Mouse (Mus musculus) granulocyte monocyte progenitor cell, adult 5-6 weeks (primary cell): ENCODE measurements around the gene CN725425. TPM values are rescaled to one million over a fixed set of nuclear protein-coding genes. Genes with fewer than 3 reads are reported as not detected.

Experiments used
- ATAC-seq: replicated peaks from 2 replicates; pipeline ENCODE4 v1.8.0; 2016; ENCODE audit warnings: mild to moderate bottlenecking, moderate TSS enrichment, inconsistent platforms; ENCODE audit not compliant: poor library complexity, severe bottlenecking
- total RNA-seq, 2 experiments: library from RNA; stranded (forward) in 1 of 2; stranded (reverse) in 1 of 2; fragments of 200-712, 200-1000 nt in 1 of 2; fragments of >200 nt in 1 of 2; fragmentation: Nextera tagmentation in 1 of 2; gene quantifications; 2 replicates each; pipeline ENCODE4 v1.2.3; 2014 to 2017

CN725425 gene
- total RNA-seq, 2 experiments from 2014 or later, result not detected

DNA sequence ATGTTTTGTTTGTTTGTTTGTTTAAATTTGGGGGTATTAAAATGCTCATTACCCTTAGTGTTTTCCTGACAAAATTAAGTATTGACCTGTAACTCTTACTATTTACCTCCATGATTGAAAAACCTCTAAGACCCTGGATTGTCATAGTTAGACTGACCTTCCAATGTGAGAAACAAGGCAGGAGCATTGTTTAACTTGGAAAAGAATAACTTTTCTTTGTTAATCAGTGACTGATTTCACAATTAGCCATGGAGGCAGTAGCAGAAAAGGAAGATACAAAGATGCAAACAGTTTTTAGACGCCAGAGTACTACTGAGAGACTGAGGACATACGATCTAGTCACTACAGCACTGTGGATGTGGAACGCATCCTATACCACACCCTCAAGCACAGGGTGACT lies 4.2 kb downstream of the CN725425 start:
- ATAC-seq, result no peak

DNA sequence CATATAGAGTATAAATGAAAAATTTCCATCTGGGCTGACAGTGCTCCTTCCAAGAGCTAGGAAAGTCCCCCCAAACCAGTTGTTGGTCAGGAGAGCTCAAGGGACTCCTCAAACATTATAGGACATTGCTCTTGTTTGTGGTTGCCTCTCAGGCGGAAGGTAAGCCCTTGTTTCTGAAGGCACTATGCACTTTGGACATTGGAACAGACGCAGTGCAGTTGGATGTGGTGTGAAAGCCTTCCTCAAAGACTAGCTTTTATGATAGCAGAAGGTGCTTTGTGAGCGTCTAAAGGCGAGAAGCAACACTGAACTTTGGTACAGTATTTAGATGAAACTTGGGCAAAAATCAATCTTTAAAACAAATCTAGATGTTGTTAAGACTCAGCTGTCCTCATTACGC lies 7.2 kb downstream of the CN725425 start:
- no peak for ATAC-seq

DNA sequence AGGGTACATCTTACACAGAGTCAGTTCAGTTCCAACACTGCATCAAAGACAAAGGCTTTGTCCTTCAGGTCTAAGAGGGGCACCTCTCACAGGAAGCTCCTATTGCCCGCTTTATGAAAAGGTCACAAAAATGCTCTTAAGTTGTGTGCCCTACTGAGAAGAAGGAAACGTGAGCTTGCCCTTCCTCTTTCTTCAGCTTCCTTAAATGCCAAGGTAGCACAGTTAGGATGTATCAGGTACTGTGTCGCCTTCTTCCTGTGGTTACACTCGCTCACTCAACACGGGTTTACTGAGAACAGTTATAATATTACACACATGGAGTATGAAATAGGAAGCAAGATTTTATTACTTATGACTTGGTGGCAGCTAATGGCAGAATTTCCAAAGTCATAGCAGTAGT lies 38.0 kb downstream of the CN725425 start:
- ATAC-seq, result peak; percentile 66

DNA sequence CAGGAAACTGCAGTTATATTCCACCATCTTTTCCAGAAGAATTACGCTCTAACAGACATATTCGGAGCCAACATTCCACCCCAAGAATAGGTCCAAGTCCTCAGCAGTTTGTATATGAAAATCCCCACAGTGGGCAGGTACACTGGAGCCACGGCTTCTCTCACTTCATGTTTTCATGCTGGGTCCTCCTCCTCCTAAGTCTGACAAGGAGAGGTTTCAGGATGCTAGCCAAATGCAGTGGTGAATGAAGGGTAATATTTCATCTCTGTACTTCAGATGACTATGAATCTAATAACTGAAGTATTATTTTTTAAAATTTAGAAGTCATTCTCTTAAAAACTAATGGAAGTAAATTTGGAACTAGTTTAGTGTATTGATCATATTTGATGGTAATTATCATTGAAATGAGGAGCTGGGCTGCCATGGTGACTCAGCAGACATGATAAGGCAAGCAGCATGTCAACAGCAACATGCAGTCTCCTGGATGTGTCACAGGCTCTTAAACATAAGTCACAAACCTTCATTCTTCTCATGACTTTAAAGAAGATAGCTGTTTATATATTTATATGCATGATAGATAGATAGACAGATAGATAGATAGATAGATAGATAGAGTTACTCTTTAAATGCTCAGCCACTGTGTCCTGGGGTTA lies 41.5 kb downstream of the CN725425 start:
- ATAC-seq, result no peak

DNA sequence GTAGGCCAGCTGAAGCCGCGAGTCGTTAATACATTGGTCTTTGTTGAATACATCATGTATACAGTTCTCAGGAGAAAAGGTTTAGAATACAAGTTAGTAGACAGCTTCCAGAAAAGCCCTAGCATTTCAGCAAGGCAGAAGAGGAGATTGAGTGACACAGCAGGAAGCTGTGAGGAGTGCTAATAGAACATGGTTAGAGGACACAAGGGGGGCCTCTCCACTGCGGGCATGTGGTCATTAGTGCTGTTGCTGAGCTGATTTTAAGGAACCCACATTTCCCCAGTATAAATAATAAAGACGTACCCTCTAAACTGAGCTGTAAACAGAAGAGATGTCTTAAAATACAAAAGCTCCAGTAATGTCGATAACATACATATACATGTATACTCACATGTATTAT lies 51.5 kb downstream of the CN725425 start:
- peak; percentile 50; the same call in 1 of the 2 replicates for ATAC-seq

DNA sequence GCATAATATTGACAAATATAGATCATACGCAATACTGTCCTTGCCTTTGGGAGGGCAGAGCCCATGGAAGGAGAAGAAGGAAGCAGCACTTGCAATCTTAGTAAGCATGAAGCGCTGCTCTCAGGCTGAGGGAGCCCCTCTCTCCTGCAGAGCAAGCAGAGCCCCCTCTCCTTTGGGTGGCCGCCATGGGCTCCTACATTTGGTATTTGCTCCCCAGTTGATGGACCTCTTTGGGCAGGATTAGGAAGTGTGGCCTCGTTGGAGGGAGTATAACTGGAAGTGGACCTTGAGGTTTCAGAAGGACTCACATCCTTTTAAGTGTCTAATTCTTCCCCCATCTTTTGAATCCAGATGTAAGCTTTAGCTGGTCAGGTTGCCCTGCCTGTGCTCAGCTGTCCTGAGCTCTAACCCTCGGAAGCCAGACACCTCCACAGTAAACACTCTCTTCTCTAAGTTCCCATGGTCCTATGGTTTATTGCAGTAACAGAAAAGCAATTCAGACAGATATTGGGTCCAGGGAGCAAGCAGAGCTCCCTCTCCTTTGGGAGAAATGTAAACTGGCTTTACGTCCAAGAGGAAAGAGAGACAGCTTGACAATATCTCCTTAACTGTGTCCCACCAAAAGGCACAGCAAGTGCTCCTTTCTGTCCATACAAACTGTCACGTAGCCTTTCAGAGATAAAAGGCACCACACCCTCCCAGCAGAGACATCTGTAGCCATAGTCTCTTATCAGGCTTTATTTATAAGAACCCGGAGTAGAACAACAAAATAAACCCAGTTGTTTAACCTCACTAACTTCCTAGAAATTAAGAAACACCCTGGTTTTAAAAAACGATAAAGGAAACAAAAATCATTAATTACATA lies 52.5 kb downstream of the CN725425 start:
- ATAC-seq, result peak; percentile 50

DNA sequence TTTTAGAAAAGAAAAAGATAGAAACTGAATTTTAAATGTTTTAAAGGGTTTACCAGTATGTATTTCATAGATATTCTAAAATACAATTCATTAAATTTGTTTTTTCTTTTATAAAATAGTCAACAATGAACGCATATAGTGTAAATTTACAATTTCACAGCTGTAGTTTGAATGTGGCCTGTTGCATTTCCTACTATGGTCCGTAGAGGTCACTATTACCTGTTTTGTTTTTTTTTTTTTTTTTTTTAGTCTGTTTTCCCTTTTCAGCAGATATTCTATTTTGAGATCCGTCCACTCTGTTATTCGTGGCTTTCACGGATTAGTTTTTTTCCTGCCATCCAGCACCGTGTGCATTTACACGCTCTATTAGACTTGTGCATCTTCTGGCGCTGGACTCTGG lies 53.7 kb downstream of the CN725425 start:
- 0 out of 2 replicates have a peak, but pooled peaks have one; percentile 31 for ATAC-seq

DNA sequence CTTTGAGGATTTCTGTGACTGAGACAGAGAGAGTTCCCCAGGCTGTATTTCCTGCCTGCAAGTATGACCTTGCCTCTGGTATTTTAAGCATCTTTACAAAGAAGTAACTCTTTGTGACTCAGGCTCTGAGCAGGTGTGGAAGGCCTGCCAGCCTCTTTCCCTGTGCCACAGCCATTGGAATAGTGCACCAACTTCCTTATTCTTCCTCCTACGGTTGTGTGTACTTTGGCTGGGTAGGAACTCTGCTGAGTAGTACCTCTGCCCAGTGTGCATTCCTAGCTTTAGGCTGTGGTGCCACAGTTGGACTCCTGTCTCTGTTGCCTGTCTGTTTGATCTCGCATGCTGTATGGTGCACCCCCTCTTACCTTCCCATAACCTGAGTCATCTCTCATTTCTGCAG lies 56.0 kb downstream of the CN725425 start:
- ATAC-seq, result no peak

DNA sequence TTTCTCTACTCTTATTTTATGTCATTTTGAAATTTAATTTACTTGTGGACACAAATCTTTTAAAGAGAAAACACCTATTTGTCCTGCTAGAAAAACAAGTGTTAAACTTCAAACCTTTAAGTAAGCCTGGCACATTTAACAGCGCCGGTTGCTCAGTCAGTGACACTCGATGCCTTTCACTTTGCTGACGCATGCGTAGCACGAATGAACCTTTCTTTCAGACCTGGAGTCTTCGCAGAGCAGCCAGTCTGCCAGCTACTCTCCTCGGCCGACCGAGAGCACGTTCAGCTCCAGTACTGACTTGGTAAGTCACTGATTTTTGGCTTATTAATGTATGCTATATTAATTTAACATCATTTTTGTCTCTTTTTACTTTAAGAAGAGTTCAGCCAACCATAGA lies 57.8 kb downstream of the CN725425 start:
- no peak for ATAC-seq

DNA sequence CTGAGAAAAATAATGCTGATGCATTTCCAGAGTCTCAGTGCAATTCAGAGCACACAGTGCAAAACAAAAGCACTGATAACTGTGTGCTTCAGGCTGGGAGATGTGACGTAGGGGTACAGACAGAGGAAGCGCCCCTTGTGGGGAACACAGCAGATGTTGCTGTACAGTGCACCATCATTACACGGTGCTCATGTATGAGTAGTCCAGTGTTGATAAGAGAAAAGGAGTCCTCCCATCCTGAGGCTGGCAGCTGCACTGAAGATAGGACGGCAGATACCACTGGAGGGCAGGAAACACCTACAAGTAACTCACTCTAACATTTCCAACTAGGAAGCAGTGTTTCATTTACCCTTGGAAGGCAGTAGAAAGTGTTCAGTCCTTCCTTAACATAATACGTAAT lies 61.3 kb downstream of the CN725425 start:
- ATAC-seq, result 0 out of 2 replicates have a peak, but pooled peaks have one; percentile 25

DNA sequence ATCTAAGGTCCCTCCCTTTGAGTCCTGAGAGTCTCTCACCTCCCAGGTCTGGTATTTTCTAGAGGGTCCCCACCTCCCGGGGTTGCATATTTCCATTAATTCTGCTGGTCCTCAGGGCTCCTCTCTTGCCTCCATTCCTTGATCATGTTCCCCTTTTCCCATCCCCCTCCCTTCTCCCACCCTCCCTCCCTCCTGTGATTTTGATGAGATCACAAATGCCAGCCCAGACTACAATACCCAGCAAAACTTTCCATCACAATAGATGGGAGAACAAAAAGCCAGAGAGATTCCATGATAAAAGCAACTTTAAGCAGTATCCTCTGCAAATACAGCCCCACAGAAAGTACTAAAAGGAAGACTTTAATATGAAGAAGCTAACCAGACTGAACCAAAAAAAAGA lies 64.6 kb downstream of the CN725425 start:
- ATAC-seq, result no peak

DNA sequence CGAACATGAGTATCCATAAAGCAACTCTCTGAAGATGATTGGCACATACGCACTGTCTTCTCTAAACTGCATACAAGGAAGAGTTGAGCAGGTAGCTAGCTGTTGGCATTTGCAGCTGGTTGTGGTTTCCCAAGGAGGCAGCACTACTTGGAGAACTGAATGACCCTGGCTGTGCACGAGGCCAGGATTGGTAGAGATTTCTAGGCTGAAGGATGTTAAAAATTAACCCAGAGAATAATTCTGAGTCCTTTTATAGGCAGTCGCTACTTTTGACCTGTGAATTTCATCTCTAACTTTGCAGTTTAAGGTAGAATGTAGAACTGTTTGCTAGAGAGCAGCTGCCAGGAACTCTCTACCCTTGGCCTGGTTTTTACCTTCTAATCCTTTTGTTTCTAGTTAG lies 69.2 kb downstream of the CN725425 start:
- ATAC-seq, result no peak

DNA sequence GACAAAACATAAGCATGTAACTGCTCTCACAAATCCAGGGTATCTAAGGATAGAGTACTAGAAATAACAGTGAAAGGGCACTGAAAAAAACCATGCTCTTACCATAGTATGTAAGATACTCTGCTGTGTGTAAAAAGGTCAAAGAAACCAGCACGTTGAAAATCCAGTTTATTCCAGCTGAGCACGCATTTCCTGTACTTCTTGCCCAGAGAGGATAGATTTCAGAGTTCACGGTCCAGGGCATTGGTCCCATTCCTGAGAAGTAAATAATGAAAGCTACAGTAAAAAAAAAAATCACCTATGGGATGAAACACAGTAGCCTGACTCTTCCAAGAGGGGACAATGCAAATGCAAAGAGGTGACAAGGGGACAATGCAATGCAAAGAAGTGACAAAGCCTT lies 76.7 kb downstream of the CN725425 start:
- no peak for ATAC-seq

DNA sequence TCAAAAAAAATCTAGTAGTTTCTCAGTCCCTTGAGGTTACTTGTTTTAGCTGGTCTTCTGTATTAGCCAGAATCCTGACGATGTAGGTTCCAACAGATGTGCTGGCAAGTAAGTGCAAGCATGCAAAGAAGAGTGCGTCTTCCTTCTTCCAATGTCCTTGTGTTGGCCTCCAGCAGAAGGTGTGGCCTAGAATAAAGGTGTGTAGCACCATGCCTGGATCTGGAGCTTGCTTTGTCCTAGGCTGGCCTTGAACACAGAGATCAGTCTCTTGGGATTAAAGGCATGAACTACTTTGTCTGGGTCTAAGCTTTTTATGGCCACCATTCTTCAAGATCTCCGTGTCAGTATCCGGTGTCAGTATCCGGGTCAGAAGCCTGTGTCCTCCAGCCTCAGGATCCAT lies 80.3 kb downstream of the CN725425 start:
- no peak for ATAC-seq

DNA sequence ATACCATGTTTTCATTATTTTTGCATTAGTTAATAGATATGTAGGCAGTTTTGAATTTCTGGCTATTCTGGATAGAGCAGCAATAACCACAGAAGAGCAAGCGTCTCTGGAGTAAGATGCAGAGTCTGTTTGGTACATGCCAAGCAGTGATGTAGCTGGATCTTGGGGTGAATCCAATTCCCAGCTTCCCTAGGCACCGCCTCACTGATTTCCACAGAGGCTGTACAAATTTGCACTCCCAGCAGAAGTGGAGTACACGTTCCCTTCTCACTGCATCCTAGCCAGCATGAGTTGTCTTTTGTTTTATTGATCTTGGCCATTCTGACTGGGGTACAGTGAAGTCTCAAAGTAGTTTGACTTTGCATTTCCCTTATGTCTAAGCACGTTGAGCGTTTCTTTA lies 82.2 kb downstream of the CN725425 start:
- ATAC-seq, result no peak

DNA sequence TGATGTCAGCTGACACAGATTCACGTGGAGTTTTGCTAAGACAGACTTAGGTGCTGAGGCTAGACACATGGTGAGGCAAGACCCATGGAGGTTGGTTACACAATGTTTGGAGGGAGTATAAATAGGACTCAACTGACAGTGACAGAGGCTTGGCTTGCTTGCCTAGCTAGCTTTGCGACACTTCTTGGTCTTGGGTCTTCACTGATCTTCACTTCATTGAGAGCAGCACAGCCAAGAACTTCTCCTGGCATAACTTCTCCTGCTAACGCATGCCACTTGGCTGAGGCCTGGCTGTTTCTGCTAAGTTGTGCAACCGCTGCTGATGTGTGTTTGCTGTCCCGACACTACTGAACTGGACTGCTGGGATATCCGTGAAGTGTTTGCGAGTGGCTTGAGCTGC lies 83.5 kb downstream of the CN725425 start:
- ATAC-seq, result peak; percentile 100

DNA sequence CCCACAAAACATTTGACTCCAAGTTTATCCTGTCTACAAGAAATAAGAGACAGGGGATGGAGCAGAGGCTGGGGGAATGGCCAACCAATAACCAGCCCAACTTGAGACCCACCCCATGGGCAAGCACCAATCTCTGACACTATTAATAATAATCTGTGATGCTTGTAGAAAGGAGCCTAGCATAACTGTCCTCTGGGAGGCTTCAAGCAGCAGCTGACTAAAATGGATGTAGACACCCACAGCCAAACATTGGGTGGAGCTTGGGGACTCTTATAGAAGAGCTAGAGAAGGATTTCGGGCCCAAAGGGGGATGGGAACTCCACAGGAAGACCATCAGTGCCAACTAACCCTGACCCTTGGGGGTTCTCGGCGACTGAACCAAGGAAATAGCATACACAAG lies 84.1 kb downstream of the CN725425 start:
- no peak for ATAC-seq

DNA sequence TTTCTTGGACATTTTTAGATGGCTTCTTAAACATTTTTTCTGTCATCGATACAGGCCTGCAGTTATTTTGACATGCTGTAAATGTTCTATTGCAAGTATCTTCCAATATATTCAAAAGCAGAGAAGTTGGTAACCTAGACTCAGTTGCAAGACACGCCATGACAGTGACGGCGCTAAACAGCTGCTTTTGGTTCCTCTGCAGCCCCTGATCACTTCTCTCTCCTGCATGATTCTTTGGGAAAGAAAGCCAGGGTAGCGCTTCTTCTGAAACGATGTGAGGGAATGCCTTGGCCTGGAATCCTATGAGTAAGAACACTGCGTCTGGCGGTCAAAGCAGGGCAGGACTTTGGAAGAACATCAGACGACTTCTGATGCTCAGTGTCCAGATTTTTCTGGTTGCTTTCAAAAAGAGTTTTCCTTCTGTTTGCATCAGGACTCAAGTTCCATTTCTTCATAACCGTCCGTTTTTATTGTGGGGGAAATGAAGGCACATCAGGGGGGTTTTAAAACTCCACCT lies 100.1 kb downstream of the CN725425 start:
- ATAC-seq, result no peak

DNA sequence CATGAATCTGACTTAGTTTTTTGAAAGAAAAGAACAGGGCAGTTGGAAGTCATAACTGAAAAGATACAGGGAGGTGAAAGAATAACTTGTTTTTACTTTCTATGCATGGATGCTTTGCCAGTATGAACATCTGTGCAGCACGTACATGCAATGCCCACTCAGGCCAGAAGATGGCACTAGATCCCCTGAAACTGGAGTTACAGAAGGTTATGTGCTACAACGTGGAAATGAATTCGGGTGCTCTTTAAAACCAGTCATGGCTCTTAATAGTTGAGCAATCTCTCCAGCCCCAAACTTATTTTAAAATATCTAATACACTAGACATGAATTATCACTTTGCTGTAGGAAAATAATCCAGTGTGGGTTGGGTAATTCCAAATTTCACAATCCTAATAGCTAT lies 102.1 kb downstream of the CN725425 start:
- peak; percentile 93 for ATAC-seq

DNA sequence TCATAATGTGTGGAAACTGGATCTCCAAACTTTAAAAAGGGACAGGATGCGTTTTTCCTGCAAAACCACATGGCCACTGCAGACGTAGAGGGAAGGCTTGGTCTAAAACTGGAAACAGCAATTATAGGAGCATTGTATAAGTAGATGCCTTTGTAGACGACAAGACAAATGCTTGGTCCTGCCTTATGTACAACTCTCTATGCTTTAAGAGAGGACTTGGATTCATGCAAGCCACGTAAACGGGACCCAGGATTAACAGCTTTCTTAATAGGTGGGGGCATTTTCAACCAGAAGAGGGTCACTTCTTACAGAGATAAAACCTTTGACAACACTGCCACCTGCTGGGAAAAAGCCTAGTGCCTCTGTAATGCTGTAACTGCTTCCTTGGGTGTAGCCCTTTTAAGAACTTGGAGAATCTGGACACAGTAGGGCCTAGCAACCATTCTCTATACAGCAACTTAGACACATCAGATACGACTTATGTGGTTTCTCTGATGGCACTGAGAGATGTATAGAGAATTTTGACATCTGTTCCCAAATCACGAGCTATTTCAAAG lies 105.1 kb downstream of the CN725425 start:
- peak; percentile 64 for ATAC-seq
